Mouse (Mus musculus): ENCODE measurements at regions not wholly inside any gene's neighbourhood (a gene's known extent, or its start where the extent isn't known, plus 50 kb on each side); places are given as distances from the start of the nearest gene placed in this dataset.

- no peak overlapping the region for H3K27ac ChIP-seq
- WGBS, result 92% methylated on average over 9 of the region's 9 CpGs
- H3K4me2 ChIP-seq, result no peak overlapping the region
- no peaks in the 10 kb centered on the region for H3K27me3 ChIP-seq
- ATAC-seq (ENCODE audit: low FRiP score), result no peak
- H3K4me1 ChIP-seq (replicated peaks), result no peaks in the 10 kb centered on the region
- no peak overlapping the region for H3K4me3 ChIP-seq
- no peaks in the 10 kb centered on the region for H3K36me3 ChIP-seq
- no peak overlapping the region for H3K9ac ChIP-seq
- no peaks in the 10 kb centered on the region for H3K9me3 ChIP-seq
These were observed 62.3 kb upstream of the Peli2 start for GRCm38 (mm10) chr14:48058234-48058868.

GRCm38 (mm10) chr14:48059664-48060455, 60.8 kb upstream of the Peli2 start:
- Histone ChIP-seq H3K27ac (no peak overlapping the region), H3K4me3 (no peak overlapping the region), H3K27me3 (no peaks in the 10 kb centered on the region), H3K4me1 (replicated peaks) (no peaks in the 10 kb centered on the region), H3K36me3 (no peaks in the 10 kb centered on the region), H3K9ac (no peak overlapping the region), H3K9me3 (no peaks in the 10 kb centered on the region), H3K4me2 (no peak overlapping the region)
- 62% methylated on average over 15 of the region's 15 CpGs for WGBS
- ATAC-seq (ENCODE audit: low FRiP score), result no peak

GRCm38 (mm10) chr14:48068641-48069040, 52.0 kb upstream of the Peli2 start:
- Histone ChIP-seq H3K36me3 (no peaks in the 10 kb centered on the region), H3K4me3 (no peak overlapping the region), H3K4me1 (replicated peaks) (peaks cover 6% of the 10 kb centered on the region), H3K27ac (no peak overlapping the region), H3K27me3 (no peaks in the 10 kb centered on the region), H3K9ac (no peak overlapping the region), H3K4me2 (no peak overlapping the region), H3K9me3 (no peaks in the 10 kb centered on the region)
- ATAC-seq (ENCODE audit: low FRiP score), result no peak
- 69% methylated on average over 3 of the region's 3 CpGs for WGBS

Measured in hindbrain, embryonic 13.5 days (tissue).